Mouse (Mus musculus) lung, postnatal 0 days (tissue): Measurements from ENCODE around the gene Cdadc1. TPM values are rescaled to one million over a fixed set of nuclear protein-coding genes. Genes with fewer than 3 reads are reported as not detected.
A peak's percentile ranks its signal among the peaks of the same experiment; 100 is the strongest.
"Not testable (repeated sequence)": the region's sequence is repeated elsewhere in the genome, so short reads cannot be mapped to it uniquely, and the experiment has no call there.

Experiments
- ATAC-seq: fragments of 200-750 bp; cut with Nextera tagmentation; 2 replicates; pipeline ENCODE4 v1.8.0; 2017; ENCODE audit warnings: moderate library complexity
- DNase-seq: peaks from one replicate; pipeline ENCODE4 v3.0.0-alpha.2; 2016; ENCODE audit warnings: low spot score
- H3K27ac ChIP-seq: fragments of 300-500 bp; sonication (generic); 2 replicates; pipeline ENCODE4 v1.5.1; 2014; ENCODE audit warnings: antibody characterized with exemption, mild to moderate bottlenecking, low read length, mixed read lengths
- H3K27me3 ChIP-seq: fragments of 300-500 bp; sonication (generic); replicated peaks from 2 replicates; pipeline ENCODE4 v1.6.1; 2014; ENCODE audit warnings: low read length, mixed read lengths; ENCODE audit not compliant: insufficient read depth
- H3K36me3 ChIP-seq: fragments of 300-500 bp; sonication (generic); 2 replicates; pipeline ENCODE4 v1.6.1; 2014; ENCODE audit warnings: low read length, mixed read lengths; ENCODE audit not compliant: insufficient read depth
- H3K4me1 ChIP-seq: fragments of 300-500 bp; sonication (generic); 2 replicates; pipeline ENCODE4 v1.6.1; 2014; ENCODE audit warnings: antibody characterized with exemption, low read depth, low read length, mixed read lengths; ENCODE audit not compliant: insufficient read depth
- H3K4me2 ChIP-seq: fragments of 300-500 bp; sonication (generic); replicated peaks from 2 replicates; pipeline ENCODE4 v1.6.1; 2014; ENCODE audit warnings: low read depth, mild to moderate bottlenecking, low read length, moderate library complexity, mixed read lengths
- H3K4me3 ChIP-seq: fragments of 300-500 bp; sonication (generic); 2 replicates; pipeline ENCODE4 v1.5.1; 2014; ENCODE audit warnings: low read depth, low read length
- H3K9ac ChIP-seq: fragments of 300-500 bp; sonication (generic); replicated peaks from 2 replicates; pipeline ENCODE4 v1.6.1; 2014; ENCODE audit warnings: low read depth, mild to moderate bottlenecking
- H3K9me3 ChIP-seq: fragments of 300-500 bp; sonication (generic); 2 replicates; pipeline ENCODE4 v1.6.1; 2016; ENCODE audit warnings: low read length, mixed read lengths
- CTCF ChIP-seq: IDR thresholded peaks from 2 replicates; pipeline ENCODE4 v1.5.1; 2016; ENCODE audit warnings: antibody characterized with exemption, mild to moderate bottlenecking
- EP300 ChIP-seq: IDR thresholded peaks from 2 replicates; pipeline ENCODE4 v1.6.1; 2016; ENCODE audit warnings: antibody characterized with exemption, mild to moderate bottlenecking, control low read depth
- WGBS: fragments of 180-500 bp; shearing (Covaris S2); extraction: QIAGEN DNeasy Blood & Tissue Kit; methylation state at CpG from one replicate; pipeline ENCODE4 v1.1.7; 2014; 5-methylcytosine and 5-hydroxymethylcytosine counted together
- polyA plus RNA-seq: library from polyadenylated mRNA; unstranded; fragments of >200 nt; fragmentation: Nextera tagmentation; extraction: Ambion mirVana; gene quantifications from 2 replicates; pipeline ENCODE4 v1.2.1, GENCODE M21; 2015

Gene Cdadc1
- polyA plus RNA-seq, 1 experiment from 2014 or later, result 42.3 TPM

DNA sequence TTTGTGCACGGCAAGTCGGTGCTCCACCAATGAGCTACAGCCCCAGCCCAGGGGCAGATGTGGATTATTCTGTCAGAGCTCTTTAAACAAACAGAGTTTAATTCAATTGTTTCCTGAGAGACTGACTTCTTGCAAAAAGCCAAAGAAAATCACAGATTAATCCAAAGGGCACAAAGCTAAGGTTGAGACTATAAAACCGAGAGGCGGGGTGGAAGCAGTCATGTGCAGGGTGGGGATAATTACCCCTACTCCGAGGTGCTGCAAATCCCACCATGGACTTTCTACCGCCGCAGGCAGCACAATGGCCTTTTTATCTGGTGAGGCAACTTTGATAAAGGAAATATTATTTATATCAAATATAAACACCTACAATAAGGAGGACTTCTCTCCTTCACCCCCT is 19.0 kb upstream of the Cdadc1 start:
- H3K9me3 ChIP-seq, result no peaks in the 10 kb centered on the region
- TF ChIP-seq CTCF, result no peak
- TF ChIP-seq EP300, result no peak
- DNase-seq (no peak), ATAC-seq (no peak)
- WGBS, result 74% methylated on average over 7 of the region's 7 CpGs
- no peak overlapping the region for H3K4me2 ChIP-seq
- no peaks in the 10 kb centered on the region for H3K4me1 ChIP-seq
- no peak overlapping the region for H3K4me3 ChIP-seq
- no peak overlapping the region for H3K27ac ChIP-seq
- H3K27me3 ChIP-seq, result no peaks in the 10 kb centered on the region
- no peak overlapping the region for H3K9ac ChIP-seq
- H3K36me3 ChIP-seq, result no peaks in the 10 kb centered on the region

DNA sequence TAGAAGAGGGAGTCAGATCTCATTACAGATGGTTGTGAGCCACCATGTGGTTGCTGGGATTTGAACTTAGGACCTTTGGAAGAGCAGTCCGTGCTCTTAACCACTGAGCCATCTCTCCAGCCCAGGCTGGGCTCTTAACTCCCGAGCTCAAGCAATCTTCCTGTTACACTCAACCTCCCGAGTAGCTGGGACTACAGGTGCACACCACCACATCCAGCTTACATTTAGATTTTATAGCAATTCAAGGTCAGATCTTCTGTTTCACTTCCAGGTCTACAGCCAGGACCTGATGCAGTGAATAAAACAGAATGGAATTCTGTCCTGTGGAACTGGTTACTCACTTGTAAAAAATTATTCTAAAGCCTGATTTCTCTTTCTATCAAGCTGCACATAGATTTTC is 16.4 kb upstream of the Cdadc1 start:
- DNase-seq, H3K27me3 ChIP-seq, H3K36me3 ChIP-seq, H3K9me3 ChIP-seq, H3K4me3 ChIP-seq, H3K4me2 ChIP-seq, H3K9ac ChIP-seq, H3K27ac ChIP-seq, ATAC-seq, H3K4me1 ChIP-seq: not testable (repeated sequence)
- 68% methylated on average over 3 of the region's 3 CpGs for WGBS

DNA sequence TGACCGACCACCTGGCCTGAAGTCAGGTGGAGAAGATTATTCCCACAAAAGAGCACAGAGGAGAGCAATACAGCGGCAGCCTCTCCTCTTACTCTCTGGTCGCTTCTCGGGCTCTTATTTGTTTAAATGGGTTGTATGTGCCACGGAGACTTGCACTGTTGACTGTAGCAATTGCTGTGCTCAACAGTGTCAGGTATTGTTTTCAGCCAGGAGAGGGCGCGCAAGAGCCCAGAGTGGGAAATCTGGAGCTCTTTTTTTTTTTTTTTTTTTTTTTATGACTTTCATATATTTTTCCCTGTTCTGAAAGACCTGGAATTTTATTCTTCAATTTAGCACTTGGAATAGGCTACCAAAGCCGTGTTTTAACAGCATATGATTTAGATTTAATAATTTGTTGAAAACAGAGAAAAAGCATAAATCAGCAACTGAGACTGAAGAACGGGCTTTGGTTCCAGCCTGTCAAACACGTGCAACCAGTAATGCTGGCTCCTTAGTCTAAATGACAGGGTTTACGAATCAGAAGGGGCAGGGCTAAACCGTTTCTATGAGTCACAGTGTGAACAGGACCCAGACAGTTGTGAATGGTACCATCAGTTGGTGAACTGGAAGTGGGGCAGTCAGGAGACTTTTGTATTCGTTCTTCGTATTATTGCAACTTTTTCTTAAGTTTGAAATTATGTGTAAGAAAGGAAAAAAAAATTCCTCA is 15.3 kb upstream of the Cdadc1 start:
- DNase-seq, result peak; percentile 49

DNA sequence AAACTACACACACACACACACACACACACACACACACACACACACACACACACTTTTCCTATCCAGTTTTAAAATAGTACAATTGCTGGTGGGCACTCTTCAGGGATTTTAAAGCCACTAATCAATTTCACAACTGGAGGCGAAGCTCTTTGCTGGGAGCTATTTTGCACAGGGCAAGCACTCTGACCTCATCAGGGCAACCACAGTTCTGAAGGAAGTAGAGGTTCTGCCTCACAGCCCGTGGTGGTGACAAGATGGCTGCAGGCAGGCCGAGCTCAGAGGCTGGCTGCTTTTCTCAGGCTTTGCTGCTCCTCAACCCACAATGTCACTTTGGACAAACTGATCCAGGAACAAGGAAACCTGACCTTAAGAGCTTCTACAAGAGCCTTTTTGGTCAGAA is 9.3 kb upstream of the Cdadc1 start:
- H3K4me1 ChIP-seq, result no peaks in the 10 kb centered on the region
- no peak overlapping the region for H3K27ac ChIP-seq
- H3K4me2 ChIP-seq, result no peak overlapping the region
- no peak overlapping the region for H3K4me3 ChIP-seq
- 48% methylated on average over 3 of the region's 3 CpGs for WGBS
- ATAC-seq (no peak), DNase-seq (no peak)
- no peak overlapping the region for H3K9ac ChIP-seq
- no peaks in the 10 kb centered on the region for H3K36me3 ChIP-seq
- H3K9me3 ChIP-seq, result no peaks in the 10 kb centered on the region
- TF ChIP-seq CTCF, result no peak
- TF ChIP-seq EP300, result no peak
- H3K27me3 ChIP-seq, result no peaks in the 10 kb centered on the region

More for the DNA sequence above, 15.3 kb upstream of the Cdadc1 start:
- no peaks in the 10 kb centered on the region for H3K4me1 ChIP-seq
- 45% methylated on average over 14 of the region's 14 CpGs for WGBS
- no peak for ATAC-seq
- no peaks in the 10 kb centered on the region for H3K9me3 ChIP-seq
- H3K4me2 ChIP-seq, result no peak overlapping the region
- no peak overlapping the region for H3K4me3 ChIP-seq
- no peak overlapping the region for H3K9ac ChIP-seq
- no peak overlapping the region for H3K27ac ChIP-seq
- no peaks in the 10 kb centered on the region for H3K27me3 ChIP-seq
- no peaks in the 10 kb centered on the region for H3K36me3 ChIP-seq
- TF ChIP-seq EP300 (no peak), CTCF (peak; percentile 72)

DNA sequence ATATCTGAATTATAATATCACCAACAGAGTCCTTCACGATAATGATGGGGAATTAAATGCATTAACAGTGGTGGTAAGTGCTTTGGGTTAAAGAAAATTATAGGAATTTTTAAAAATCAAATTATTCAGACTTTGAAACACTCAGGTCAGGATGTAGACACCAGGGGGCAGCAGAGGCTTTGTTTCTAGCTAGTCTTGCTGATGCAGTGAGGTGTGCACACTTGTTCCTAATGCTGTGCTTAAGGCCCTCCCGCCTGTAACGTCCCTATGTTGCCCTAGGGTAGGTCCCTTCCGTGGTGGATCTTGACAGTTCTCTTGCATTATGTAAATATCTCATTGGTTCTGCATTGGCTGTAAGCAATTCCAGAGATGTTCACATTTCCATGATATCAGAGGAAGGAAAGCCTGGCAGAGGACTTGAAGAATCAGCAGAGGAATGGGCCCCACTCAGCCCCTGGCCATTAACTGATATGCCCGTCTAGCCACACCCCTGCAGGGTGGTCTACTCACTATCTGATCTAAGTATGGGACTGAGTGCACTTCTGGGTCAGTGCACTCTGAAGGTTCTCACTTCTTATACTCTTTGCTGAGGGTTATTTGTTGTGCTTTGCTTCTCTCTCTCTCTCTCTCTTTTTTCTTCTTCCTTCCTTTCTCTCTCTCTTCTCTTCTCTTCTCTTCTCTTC is 8.1 kb upstream of the Cdadc1 start:
- peak; percentile 72 for DNase-seq
- Histone ChIP-seq H3K36me3 (no peaks in the 10 kb centered on the region), H3K27ac (no peak overlapping the region), H3K9ac (no peak overlapping the region), H3K27me3 (no peaks in the 10 kb centered on the region), H3K4me3 (no peak overlapping the region), H3K4me1 (no peaks in the 10 kb centered on the region), H3K4me2 (no peak overlapping the region), H3K9me3 (no peaks in the 10 kb centered on the region)
- WGBS, result 20% methylated on average over 5 of the region's 5 CpGs
- no peak for ATAC-seq
- TF ChIP-seq CTCF (peak; percentile 80), EP300 (no peak)

DNA sequence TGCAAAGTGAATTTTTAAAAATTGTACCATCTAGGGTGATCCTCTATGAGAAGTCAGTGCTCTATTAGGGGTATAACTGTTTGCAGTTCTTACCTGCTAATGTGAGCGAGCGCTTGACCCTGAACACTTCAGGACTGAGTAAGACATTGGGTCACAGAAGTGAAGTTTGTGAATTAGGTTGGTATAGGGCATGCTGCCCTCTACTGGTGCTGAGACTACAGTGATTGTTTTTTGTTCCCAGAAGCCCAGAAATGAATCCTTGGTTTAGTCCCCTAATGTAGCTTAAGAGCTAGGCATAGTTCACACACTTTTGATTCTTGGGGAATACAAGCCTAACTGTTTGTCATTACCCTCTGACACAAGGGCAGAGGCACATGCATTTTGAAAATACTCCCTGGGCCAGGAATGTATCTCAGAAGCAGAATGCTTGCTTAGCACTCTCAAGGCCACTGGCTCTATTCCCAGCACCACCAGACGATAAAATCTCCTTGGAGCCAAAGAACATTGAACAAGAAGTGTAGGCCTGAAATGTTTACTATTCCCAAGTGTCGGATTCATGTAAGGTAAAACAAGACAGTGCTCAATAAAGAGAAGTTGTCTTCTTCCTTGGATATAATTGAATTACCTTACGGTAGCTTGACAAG is 6.4 kb upstream of the Cdadc1 start:
- Histone ChIP-seq H3K9ac (no peak overlapping the region), H3K4me3 (no peak overlapping the region), H3K4me1 (no peaks in the 10 kb centered on the region), H3K27me3 (no peaks in the 10 kb centered on the region), H3K27ac (no peak overlapping the region), H3K36me3 (no peaks in the 10 kb centered on the region), H3K9me3 (no peaks in the 10 kb centered on the region), H3K4me2 (no peak overlapping the region)
- TF ChIP-seq CTCF, result peak; percentile 75
- TF ChIP-seq EP300, result no peak
- DNase-seq (peak; percentile 70), ATAC-seq (no peak)
- 47% methylated on average over 5 of the region's 5 CpGs for WGBS
